Mouse (Mus musculus) right cerebral cortex, postnatal 4 days (tissue): ENCODE results near the gene N6amt1.
A peak's percentile ranks its signal among the peaks of the same experiment; 100 is the strongest.

Experiments used
- DNase-seq: peaks from one replicate; pipeline ENCODE4 v3.0.0-alpha.2; 2022

The N6amt1 gene

GRCm38 (mm10) chr16:87354075-87354583, at the start of gene N6amt1:
Gene N6amt1 (plus strand): TSS chr16:87354185.
- peak; percentile 89 for DNase-seq

DNA sequence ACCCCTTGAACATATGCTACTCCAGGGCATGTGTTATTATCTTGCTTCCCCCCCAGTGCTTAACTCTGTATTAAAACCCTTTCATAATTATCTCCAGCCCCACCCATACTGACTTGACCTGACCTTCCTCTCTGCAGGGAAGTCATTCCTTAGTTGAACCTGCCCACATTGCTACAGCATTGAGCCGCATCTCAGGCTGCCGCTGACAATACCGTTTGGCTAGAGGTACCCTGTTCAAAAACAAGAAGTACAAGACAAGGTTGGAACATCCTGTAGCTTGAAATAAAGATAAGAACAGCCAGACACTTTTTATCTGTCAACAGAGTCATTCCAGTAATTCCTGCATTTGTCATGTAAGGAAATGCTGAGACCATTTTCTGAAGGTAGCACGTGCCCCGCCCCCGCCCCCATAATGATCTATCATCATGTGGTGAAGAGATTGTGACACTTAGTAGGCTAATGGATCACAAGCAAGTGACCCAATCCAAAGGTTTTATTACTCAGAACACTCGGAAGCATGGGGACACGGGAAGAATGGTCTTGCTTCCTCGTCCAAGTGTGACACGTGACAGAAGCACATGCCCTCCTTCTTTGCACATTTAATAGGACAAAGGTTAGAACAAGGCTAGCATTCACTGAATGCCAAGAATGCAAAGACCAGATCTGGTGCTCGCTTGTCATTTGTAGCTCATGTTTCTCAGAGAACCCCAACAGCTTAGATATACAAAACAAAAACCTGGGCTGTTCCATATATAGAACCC, 48.6 kb upstream of the N6amt1 start:
- no peak for DNase-seq

GRCm38 (mm10) chr16:87307109-87307735, 46.8 kb upstream of the N6amt1 start:
- DNase-seq, result no peak

DNA sequence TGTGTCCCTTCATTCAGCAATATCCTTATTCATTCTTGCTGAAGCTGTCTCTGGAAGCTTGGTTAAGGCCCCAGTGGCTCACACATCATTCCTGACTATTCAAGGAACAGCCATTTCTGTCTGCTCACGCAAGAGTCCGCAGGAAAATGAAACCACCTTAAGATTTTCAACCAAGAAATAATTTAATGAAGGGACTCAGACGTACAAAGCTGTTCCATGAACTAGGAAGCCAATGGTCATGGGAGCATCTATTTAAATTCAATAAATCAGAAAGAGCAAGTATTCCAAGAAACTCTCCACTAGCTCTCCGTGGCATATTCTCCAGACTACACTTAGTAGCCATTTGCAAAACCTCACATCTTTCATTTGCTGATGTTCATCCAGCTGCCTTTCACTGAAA, 43.3 kb upstream of the N6amt1 start:
- no peak for DNase-seq

DNA sequence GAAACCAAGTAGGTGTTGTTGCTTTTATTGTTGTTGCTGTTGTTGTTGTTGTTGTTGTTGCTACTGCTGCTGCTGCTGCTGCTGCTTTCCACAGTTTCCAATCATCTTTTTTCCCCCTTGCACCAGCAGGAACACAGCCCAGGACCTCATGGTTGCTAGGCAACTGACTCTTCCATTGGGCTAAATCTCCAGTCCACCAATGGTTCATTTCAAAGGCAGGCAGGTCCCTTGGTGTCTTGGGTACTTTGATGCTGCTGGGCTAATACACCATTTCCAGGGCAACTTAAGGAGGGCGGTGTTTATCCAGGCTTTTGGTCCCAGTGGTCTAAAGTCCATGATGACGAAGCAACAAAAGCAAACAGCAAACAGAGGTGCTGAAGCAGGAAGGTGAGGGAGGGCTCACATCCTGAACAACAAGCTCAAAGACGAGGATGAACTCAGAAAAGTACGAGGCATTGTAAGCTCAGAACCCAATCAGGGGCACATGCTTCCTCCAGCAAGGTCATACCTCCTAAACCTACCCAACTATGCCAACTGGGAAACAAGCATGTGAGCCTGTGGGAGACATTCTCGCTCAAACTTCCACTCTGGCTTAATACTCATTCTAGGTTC, 35.7 kb upstream of the N6amt1 start:
- no peak for DNase-seq

- no peak for DNase-seq
Observed at GRCm38 (mm10) chr16:87318998-87319397, 35.0 kb upstream of the N6amt1 start.

GRCm38 (mm10) chr16:87319541-87320251, 34.3 kb upstream of the N6amt1 start:
- no peak for DNase-seq

GRCm38 (mm10) chr16:87320252-87320555, 33.8 kb upstream of the N6amt1 start:
- no peak for DNase-seq

DNA sequence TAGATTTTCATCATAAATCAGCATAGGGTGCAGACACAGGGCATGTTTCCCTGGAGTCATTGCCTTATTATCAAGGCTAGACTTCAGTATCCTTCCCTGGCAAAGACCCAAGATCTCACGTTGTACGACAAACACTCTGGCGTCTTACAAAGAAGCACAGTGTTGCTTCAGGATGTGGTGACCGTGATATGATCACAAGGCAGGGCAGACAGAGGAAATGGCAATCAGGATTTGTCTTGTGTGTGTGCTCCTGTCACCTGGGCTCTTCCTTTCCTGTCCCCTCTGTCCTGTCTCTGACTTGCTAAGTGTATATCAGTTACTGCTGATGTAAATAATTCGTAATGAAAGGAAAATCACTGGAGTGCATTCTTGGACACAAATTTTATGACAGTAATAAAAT, 29.4 kb upstream of the N6amt1 start:
- DNase-seq, result no peak

GRCm38 (mm10) chr16:87329986-87330385, 24.0 kb upstream of the N6amt1 start:
- DNase-seq, result no peak

- DNase-seq, result no peak
Observed at GRCm38 (mm10) chr16:87334756-87335155, 19.2 kb upstream of the N6amt1 start.

DNA sequence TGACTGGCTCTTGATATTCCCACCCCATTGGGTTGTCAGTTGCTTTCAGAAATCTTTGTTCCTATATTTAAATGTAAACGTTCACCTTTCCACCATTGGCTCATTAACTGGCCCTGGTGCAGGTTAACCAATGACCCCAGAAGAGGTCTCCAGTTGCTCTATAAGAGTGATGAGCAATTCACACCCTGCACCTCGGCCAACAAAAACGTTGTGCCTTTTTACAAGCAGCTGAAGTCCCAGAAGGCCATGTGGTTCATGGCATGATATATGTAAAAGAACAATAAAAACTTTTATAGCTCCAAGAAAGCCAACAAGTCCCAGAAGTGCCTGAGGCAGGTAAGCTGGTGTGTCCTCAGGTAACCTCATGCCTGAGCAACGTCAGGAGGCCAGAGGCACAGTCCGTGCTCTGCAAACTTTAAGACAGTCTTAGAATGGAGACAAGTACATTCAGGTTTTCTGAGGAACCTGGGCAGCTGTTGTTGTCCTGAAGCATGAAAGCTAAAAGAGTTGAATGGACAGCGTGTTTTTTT, 12.9 kb upstream of the N6amt1 start:
- no peak for DNase-seq

- no peak for DNase-seq
Observed at GRCm38 (mm10) chr16:87348133-87348532, 5.9 kb upstream of the N6amt1 start.

- no peak for DNase-seq
Observed at GRCm38 (mm10) chr16:87351386-87352105, 2.4 kb upstream of the N6amt1 start.

GRCm38 (mm10) chr16:87353605-87354004, 380 bp upstream of the N6amt1 start:
- no peak for DNase-seq

GRCm38 (mm10) chr16:87354748-87355147, 763 bp downstream of the N6amt1 start:
- DNase-seq, result no peak

- DNase-seq, result no peak
Observed at GRCm38 (mm10) chr16:87360096-87360495, 6.1 kb downstream of the N6amt1 start.

DNA sequence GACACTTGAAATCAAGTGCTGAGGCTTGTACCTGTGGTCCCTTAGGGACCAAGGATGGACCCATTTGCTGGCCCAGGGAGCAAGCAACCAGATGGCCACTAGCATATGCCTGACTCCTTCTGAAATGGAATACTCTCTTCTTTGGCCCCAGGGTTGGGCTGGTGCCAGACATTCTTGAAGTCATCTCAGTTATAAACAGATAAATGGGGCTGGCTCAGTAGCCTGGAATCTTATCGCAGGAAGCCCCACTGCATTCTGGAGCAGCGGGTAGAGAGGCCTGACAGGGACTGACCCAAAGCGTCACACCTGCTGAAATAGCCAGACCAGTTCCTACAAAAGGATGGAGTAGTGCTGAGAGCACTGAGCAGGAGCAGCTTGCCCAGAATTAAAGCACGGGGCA, 10.2 kb downstream of the N6amt1 start:
- no peak for DNase-seq

GRCm38 (mm10) chr16:87366035-87366434, 12.1 kb downstream of the N6amt1 start:
- no peak for DNase-seq

- DNase-seq, result no peak
Observed at GRCm38 (mm10) chr16:87366445-87366844, 12.5 kb downstream of the N6amt1 start.

DNA sequence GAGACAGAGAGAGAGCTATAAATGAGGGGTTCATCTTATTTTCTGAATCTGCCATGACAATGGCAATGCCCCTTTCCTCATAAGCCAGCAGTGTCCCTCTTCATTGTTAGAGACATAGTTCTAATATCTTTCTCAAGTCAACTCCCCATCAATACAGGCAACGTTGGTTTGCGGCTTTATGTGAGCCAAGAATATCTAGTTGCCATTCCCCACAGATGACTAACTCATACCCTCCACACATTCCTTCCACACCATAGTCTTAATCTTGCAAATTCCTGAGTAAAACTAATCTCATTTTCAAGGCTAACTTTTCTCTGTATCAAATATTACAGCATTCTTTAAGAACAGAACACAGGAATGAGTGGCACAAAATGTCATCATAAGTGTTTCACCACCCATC, 29.0 kb downstream of the N6amt1 start:
- no peak for DNase-seq

GRCm38 (mm10) chr16:87384366-87384765, 30.4 kb downstream of the N6amt1 start:
- DNase-seq, result no peak
